Mouse (Mus musculus) activated CD4-positive, CD25-positive, alpha-beta regulatory T cell, adult 4 months (primary cell): Measurements from ENCODE around the gene Eef2k. TPM values are rescaled to one million over a fixed set of nuclear protein-coding genes. Genes with fewer than 3 reads are reported as not detected.

Experiments used
- ATAC-seq: one replicate; pipeline ENCODE4 v1.8.0; 2017
- polyA plus RNA-seq, 2 experiments: library from polyadenylated mRNA; unstranded; fragments of 100-300 nt; shearing (Covaris generic); gene quantifications; one replicate each; pipeline ENCODE4 v1.2.1; 2017

The Eef2k gene
- 1 to 10 TPM; 2.0 to 4.1 TPM for polyA plus RNA-seq

DNA sequence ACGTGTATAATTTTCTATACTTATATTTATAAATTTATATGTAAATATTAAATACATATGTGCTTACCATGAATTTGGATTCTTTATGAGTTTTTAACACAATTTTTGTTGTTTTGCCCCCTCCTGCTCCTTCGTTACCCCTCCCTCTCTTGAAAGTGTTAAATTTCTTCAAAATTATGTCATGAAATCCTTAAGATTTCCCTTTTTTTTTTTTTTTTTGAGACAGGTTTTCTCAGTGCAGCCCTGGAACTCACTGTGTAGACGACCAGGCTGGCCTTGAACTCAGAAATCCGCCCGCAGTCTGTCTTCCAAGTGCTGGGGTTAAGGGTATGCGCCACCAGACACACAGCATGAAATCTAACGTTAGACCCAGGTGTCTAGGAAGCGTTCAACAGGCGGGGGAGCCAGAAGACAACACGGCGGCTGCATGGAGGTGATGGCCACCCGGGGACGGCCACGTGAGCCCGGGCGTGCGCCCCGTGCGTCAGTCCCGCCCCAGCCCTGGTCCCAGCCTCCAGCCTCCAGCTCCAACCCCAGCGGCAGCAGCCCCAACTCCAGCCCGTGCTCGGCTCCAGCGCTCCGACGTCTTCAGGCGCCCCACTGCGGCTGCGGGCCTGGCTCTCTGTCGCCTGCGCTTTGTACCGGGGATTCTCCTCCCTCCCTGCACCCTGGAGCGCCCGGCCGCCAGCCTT lies at the start of gene Eef2k:
TSS of gene Eef2k (plus strand) at position 487 of the 692 bp plus-strand sequence.
- ATAC-seq = peak; percentile 86

DNA sequence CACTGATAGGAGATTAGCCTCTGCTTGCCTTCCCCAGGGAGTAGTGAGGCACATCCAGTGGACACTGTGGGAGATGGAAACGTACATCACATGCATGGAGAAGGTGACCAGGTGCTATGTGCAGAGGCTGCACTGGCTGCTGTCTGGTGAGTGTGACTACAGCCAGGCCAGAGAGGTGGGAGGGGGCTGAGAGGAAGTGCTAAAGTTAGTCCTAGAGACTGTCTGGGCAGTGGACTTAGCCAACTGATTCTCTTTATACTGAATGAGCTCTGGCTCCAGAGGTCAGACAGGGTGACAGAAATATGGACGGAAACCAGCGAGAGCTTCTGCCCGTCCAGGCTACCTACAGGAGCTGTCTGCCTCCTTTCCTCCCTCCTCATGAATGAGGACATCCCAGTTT lies 47.1 kb upstream of the Eef2k start:
- no peak for ATAC-seq

DNA sequence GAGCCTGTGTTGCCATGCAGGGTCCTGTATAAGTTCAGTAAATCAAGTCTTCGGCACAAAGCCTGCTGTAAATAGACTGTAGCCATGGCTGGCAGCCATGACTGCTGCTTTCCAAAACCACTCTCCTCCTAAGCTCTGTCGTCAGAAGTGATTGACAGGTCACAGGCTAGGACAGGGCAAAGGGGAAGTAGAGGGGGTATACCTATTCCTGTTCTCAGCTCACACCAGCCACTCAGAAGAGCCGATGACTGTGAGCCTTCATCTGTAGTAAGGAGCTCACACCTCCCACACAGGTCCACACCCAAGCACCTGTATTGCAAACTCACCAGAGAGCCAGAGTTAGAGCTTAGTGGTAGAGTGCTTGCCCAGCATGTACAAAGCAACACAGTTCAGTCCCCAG lies 46.3 kb upstream of the Eef2k start:
- no peak for ATAC-seq

DNA sequence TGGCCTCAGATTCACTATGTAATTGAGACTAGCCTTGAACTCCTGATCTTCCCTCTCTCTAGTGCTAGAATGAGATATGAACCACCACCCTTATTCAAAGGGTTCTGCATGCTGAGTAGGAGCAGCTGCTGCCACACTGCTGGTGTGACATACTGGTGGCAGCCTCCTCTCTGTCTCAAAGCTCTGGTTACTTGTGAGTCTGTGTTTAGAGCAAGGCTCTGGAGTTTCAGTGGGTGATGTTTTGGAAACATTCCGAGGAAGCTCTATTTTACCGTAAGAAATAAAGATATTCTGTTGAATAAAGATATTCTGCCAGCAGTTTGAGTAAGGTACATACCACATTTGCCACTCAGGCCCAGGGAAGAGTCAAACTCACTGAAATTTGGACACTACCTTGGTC lies 39.4 kb upstream of the Eef2k start:
- ATAC-seq = no peak

DNA sequence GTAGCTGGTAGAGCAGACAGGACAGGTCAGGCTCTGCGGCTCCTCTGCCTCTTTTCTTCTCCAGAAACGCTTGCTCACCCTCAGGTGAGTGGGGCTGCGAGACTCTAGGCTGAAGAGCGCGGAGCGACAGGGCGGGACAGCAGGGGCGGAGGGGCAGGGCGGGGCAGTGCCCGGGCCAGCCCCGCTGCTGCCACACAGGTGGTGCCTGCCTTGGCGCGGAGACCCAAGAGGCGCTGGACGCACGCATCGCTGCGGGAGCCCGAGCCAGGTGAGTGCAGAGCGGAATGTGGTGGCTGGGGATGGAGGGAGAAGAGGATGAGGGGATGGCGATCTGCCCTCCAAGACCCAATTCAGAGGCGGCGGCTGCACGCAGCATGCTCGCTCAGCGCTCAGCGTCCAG lies 32.9 kb upstream of the Eef2k start:
- ATAC-seq = no peak

DNA sequence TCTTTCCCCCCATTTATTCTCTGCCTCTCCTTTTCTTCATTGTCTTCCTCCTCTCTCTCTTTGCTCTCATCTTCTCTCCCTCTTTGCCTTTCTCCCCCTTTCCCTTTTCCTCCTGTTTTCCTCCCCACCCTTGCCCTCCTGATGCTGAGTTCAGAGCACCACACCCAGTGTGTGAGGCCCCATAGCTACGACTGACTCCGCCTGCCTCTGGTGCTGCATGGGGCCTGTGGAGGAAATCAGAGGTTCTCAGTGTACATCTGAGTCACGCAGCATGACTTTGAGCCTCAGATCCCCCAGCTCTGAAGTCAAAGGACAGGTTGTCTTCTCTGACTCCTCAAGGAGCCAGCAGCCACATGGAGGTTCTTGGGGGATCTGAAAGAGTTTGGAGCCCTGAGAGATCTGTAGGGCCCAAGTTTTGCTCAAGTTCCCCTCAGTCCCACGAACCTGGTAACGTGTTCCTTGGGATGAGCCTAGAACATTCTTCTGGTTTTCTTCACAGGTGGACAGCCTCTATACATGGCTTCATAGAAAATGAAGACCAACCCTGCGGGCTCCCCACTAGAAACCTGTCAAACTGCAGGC lies 30.7 kb upstream of the Eef2k start, which contains the start of gene Gm5737:
TSS of gene Gm5737 (plus strand) at position 532 of the 582 bp plus-strand sequence.
- ATAC-seq = no peak

DNA sequence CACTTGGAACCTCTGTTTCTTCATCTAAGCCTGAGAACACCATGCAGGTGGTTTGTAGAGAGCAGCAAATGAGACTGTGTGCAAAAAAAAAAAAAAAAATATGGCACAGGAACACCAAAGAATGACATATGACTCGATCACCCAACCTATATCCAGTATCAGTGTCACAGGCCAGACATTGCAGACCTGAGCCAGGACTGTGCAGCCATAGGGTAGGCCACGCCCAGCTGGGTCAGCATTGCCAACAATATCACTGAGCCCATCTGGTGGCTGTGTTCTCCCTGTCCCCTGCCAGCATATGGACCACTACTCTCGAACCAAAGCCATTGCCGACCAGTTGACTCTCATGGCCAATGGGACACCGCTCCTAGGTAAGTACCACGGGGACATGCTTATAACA lies 25.1 kb upstream of the Eef2k start:
- no peak for ATAC-seq

DNA sequence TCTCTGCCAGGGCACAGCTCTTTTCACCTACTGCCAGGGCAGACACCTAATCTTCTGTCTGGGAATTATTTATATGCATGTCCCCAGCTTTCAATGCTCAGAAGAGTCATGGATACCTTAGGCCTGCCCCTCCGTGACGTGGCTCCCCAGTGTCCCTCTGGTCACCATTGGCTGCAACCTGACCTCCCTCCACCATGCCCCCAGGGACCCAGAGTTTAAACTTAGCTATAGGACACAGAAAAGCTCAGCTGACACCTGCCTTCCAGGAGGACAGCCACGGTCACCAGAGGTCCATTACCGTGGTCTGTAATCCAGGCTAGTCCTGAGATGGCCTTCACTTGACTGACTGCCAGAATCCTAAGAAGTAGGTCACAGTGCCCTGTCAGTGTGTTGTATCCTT lies 23.2 kb upstream of the Eef2k start:
- ATAC-seq = no peak

DNA sequence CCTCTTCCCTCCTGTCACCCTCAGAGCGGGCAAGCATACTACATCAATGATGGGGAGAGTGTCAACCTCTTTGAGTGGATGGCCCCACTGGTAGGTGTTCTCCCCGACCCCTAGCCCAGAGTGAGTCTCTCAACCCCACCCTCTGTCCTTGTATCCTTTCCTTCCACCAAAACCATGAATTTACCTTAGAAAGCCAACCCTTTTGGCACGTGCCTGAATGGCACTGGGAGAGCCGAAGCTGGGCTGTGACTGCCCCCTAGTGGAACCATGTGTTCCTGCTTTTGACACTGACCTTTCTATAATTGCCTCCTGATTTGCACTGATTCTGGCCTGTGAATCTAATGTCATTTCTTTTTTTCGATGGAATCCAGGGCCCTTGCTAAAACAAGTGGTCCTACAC lies 19.4 kb upstream of the Eef2k start:
- peak; percentile 86 for ATAC-seq

DNA sequence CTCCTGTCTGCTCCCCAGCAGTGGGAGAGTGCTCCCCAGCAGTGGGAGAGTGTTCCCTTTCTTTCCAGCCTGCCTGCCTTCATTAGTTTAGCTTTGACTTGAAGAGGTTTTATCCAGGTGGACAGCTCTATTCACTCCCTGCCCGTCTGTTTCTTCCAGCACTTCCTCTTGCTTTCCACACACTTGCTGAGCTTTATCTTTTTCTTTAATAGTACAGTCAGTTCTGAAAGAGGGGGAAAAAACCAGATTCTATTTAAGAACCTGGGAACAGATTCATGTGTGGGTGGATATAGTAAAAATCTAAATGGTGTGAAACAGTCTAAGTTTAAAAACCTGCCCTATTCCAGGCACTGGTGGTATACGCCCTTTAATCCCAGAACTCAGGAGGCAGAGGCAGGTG lies 17.5 kb upstream of the Eef2k start:
- no peak for ATAC-seq

DNA sequence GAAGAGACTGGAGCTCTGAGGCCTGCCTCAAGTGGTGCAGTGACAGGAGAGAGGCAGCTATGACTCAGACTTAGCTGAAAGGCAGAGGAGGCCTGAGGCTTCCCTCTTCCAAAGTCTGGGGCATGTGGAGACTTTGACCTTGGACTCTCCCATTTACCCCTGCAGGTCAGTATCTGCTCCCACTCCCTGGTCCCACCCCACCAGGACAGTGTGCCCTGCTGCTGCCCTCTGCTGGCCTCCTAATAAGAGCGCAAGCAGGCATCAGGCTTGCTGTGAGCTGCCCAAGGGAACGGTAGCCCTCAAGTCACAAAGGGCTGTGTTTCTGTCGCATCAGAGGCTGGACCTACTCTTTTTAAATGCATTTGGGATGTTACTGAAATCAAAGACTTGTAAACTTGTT lies 16.2 kb upstream of the Eef2k start:
- ATAC-seq = no peak

DNA sequence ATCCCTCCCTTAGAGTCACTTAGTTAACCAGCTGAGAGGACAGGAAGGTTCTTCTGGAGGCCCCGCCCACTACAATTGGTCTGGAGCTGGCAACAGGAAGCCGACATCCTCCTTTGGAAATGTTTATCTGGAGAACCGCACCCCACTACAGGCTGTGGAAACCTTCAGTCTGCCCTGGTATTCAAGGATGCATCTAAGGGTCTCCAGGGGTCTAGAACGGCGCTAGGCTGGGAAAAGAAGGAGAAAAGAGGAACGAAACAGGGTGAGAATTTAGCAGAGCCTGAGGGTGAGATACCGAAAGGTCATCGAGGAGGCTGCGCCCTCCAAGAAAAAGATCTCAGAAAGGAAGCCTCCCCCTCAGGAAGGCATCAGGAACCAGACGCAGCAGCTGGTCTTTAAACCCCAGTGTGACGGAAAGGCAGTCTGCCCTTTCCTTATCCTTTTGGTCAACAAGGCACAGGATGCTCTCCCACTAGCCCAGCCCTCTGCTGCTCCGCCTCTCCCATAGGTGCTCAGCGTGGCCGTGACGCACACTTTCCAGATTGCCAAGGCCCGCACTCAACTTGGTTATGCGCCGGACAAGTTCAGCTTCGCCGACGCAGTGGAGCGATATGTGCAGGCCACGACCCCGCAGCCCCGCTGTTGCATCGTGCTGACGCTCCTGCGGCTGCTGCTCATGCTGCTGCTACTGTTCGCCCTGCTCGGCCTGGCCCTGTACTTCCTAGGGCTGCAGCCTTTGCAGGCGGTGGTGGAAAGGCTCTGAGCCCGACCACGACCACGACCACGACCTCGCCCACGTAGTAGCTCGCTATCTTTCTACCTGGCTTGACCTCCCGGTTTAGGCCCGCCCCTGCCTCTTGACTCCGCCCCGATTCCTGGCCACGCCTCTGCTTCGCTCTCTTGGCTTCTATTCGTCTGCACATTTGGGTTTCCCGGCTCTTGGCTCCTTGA lies 11.9 kb upstream of the Eef2k start:
- ATAC-seq = peak; percentile 30

DNA sequence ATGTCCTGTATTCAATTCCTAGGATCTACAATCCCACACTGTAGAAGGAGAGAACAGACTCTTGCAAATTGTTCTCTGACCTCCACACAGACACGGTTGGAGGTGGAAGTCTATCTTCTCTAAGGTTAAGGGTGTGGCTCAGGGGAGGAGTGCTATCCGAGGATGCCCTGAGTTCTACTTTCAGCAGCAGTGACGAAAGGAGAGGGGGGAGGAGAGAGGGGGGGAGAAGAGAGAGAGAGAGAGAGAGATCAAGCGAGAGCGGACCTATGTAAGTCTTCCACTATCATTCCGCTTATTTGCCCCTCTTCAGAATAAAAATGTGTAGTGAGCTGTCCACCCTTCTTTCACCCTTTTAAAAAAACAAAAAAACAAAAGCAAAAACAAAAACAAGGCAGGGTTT lies 8.2 kb upstream of the Eef2k start:
- peak; percentile 28 for ATAC-seq

DNA sequence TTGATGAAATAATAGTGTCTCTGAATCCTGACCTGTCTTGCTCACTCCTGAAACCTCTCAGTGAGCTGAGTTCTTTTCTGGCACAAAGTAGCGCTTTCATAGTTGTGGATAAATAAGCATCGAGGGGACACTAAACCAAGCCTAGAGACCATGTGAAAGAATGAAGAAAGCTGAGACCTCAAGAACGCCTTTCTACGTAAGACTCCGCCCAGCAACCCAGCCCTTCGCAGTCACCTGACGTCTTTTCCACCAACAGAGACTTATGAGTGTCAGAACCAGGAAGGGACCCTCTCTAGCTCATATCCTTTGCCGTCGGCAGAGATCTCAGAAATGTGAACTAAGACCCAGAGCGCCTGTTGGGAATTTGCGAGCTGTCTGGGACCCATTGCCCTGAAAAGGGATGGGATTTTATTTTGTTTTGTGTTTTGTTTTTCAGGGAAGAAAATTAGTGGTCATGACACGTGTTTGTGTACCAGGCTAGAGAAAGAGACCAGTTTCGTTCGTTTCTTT lies 7.7 kb upstream of the Eef2k start:
- ATAC-seq = peak; percentile 83

DNA sequence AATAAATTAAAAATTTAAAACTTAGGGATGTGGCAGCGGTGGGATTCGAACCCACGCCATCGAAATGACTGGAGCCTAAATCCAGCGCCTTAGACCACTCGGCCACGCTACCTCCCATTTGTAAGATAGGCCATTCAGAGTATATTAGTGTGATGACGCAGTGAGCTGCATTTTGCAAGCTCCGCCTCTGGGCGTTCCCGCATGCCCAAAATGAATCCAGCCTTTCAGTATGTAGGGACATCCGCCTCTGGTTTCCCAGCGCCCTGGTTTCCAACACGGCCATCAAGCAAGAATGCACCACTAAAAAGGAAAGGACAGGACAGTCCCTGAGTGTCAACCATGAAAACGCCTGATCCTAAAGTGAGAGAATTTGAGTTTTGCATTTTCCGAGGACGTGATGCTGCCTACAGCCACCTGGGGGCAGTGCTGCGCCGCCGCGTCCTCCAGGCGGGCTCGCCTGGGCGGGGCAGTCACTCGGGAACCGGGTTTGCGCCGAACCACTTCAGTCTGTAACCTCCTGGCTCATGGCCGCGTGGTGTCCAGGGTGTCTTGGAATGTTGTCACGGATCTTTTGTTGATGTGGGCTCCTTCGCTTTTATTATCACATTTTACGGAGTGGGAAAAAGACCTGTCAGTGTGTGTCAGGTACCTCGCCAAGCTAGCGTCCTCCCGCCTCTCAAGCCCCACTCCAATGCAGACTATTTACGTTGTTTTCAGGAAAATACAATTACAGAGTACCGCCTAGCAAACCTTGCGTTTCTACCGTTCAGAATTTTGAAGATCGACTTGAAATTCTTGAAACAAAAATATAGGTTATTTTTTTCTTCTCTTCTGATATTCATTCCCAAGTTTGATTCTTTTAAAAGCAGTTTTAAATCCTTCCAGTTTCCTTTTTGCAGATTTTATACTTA lies 6.9 kb upstream of the Eef2k start:
- peak; percentile 59 for ATAC-seq

DNA sequence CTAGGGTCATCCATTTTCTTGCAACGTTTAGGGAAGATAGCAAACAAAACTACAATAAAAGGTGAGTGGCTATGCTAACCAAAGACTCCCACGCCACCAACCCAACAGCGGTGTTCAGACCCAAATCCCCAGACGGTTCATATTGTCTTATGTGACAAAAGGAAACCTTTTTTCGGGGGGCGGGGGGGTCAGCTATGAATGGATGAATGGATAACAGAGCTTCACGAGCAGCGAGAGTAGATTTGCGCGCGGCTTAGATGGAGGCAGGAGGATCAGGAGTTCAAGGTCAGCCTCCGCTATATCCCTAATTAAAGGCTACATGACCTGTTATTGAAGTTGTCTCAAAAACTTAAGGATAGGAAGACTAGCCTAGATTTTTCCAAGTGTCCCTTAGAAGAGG lies 6.3 kb upstream of the Eef2k start:
- ATAC-seq = no peak

DNA sequence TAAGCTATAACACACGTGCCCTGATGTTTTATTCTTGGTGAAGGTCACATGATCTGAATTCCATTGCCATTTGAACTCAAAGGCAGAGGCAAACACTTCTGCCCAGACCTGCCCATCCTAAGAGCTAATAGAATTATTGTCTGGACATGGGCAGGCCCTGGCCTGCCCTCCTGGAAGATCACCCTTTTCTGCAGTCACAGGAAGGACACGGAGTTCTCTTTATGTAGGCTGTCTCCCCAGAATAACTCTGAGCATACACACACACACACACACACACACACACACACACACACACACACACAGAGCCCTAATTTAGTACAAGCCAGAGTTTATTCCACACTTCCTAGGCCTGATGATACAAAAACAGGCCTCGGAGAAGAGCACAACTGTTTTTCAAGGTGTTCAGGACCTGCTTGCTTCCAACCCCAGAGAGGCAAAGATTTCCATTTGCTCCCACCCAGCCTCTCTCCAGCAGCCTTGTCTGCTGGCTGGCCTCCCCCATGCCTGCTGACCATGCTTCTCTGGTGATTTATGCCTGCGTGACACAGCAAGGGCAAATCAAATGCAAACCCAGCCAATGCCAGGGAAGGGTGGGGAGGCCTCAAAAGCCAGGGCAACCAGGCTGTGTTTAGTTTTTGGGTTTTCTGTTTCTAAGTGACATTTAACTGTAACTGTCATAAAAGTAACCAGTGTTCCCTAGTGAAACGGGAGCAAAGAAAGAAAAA lies 4.0 kb upstream of the Eef2k start:
- no peak for ATAC-seq

DNA sequence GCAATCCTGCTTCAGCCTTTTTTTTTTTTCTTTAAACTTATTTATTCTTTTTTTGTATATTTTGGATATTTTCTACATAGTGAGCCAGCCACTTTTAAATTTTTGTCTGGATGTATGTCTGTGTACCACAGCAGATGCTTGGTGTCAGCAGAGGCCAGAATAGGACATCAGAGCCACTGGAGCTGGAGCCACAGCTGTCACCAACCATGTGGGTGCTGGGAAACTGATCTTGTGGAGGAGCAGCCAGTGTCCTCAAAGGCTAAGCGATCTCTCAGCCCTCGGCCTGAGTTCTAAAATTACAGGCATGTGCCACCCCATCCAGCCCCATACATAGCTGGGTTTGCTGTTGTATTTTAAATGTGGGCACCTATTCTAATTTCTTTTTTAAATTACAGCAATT lies 2.8 kb upstream of the Eef2k start:
- ATAC-seq = no peak

DNA sequence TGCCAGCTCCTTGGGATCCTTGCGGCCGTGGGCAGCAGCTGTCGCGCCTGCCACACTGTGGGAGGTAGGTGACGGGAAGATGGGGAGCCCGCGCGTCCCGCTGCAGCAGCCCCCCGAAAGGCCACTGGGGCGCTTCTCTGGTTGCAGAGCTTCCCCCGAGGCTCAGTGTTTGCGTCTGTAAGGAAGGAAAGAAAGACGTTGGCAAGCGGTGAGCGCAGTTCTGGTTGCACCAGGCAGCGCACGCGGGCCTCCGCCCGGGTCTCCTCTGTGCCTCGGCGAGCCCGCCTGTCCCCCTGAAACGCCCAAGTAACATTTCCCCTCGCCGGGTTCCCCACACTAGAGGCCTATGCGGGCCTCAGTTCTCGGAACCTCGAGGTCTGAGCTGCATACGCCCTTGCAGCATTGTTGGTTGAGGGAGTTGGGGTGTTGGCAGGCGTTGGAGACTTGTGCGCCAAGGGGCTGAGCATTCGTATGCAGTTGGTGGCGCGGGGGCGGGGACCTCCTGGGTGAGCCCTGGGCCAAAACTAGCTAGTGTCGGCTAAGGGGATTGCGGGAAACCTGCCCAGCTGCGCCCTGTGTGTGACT lies 498 bp downstream of the Eef2k start:
- peak; percentile 36 for ATAC-seq

DNA sequence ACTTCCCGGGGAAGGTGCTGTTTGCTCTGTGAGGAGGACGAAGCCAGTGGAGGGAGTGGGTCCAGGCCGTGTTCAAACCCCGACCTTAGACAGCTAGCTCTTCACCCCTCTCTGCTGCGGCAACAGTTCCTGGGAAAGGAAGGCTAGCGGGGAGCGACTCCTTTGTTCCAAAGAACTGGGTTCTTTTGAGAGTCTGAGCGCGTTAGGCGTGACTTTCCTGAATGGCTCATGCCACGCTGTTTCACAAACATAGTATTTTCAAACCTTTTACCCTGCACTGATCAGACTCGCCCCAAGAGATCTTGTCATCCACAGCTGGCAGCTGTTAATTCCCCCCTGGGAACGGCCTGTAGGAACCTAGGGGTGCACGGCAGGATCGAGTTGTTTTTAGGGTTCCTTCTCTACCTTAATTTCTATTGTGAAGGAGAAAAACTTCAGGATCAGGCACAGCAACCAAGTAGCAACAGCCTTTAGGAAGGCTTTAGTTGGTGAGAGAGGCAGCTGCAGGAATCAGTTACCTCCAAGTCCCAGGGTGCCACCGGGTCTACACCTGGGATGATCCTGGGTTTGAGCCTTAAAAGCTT lies 1.3 kb downstream of the Eef2k start:
- no peak for ATAC-seq

DNA sequence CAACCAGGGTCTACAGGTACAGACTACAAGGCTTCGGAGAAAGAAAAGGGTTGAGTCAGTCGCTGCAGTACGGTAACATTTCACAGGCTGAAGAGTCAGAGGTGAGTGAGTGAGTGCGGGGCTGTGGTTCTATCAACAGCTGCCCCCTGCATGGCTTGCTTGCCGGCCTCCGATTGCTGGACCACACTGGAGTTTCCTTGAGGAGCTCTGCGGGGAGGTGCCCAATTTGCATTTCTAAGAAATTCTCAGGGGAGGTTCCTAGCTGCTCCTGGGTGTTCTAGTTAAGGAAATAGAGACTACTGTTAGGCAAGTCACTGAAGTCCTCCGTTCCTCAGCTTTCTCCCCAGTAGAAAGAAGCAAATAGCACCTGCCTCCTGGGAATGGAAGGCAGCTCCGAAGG lies 2.1 kb downstream of the Eef2k start:
- ATAC-seq = no peak
